Mouse (Mus musculus) layer of hippocampus, adult 18-20 months (tissue): ENCODE measurements at regions not wholly inside any gene's neighbourhood (a gene's known extent, or its start where the extent isn't known, plus 50 kb on each side); places are given as distances from the start of the nearest gene placed in this dataset.

Experiments
- DNase-seq, 2 experiments: peaks; one replicate each; pipeline ENCODE4 v3.0.0; 2022; ENCODE audit warnings: low spot score in 2 of 2

- no peak for DNase-seq
These were observed 715.5 kb downstream of the Fam181b start for GRCm38 (mm10) chr7:93795210-93795609.

DNA sequence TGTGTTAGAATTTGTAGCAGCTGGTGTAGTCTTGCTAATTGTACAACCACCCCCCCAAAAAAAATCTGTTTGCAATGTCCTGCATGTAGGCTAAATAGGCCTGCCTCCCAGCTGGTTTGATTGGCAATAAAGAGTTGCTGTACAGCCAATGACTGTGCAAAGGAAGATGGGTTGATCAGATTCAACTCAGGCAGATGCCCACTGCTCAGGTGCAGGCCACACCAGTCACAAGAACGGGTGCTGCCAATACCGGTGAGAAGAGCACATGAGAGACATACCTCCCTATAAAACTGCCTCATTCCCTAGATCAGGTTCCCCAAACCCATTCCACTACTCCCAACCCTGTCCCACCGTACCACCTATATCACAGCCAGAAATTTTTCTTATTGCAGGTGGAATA, 756.0 kb downstream of the Fam181b start:
- DNase-seq = no peak

DNA sequence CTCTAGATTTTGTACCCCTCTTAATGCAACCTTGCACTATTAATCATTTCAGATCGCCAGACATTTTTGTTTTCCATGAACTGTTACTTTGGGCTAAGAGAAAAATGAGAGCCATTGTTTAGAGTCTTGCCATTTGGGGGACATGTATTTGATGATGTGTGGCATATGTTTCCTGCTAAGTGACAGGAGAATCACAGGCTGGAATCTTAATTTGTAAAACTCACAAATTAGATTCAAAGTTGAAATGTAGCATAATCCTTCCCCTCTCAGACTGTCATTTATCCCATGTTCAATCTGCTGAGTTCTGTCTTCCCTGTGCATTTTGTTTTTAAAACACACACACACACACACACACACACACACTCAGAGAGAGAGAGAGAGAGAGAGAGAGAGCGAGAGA, 756.5 kb downstream of the Fam181b start:
- DNase-seq = no peak

DNA sequence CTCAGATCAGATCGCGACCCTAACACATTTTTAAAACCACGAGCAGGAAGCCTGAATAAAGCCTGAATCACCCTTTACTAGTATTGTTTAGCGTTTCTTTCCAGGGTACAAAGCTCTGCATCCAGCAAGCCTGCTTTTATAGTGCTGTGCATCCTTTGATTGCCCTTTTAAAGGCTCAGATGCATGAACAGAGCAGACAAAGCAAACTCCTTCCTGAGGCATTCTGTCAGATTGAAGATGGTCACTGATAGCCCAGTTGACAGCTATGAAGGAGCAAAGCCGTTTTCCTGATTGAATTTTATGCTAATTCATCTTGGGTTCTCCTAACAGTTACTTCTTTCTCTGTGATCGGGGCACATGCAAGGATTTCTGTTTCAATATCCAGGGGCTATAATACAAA, 775.4 kb downstream of the Fam181b start:
- no peak for DNase-seq

- DNase-seq = no peak
These were observed 814.0 kb downstream of the Fam181b start for GRCm38 (mm10) chr7:93893701-93894100.

DNA sequence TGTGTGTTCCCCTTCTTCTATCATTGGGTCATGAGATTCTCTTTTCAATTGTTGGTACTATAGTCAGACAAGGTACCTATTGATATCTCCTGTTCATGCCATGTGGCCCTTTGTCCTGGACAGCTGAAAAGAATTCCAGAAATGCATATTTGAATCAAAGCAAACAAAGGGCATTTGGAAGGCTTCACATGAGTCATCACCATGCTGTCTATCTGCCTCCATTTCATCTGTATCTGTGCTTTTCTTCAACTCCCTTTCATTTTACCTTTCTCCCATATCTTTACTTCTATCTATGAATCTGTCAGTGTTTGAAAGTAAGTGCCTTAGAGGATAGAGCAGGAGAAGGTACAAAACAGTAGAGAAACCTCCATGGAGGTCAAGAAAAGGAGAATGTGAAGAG, 817.3 kb downstream of the Fam181b start:
- no peak for DNase-seq

- no peak for DNase-seq
These were observed 823.1 kb downstream of the Fam181b start for GRCm38 (mm10) chr7:93902770-93903169.

GRCm38 (mm10) chr7:93936925-93937324, 857.3 kb downstream of the Fam181b start:
- DNase-seq = no peak

- peak in 1 of 2 experiments; percentile 25 for DNase-seq
These were observed 902.4 kb downstream of the Fam181b start for GRCm38 (mm10) chr7:93982103-93982502.

DNA sequence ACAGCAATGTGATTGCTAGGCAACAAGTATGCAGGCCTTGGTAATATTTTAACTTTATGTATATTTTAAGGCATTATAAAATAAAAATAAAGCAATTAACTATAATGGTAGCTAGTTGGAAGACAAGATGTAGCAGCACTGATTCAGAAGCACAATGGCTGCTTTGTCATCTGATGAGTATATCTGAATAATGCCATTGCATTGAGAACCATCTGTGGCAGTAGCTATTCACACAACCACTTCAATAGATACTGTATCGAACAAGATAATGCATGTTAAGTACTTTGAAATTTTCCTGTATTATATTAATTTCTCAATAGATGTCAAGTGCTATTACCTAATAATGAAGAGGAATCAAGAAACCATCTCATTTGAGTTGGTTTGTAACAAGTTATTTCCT, 923.1 kb downstream of the Fam181b start:
- DNase-seq = no peak

GRCm38 (mm10) chr7:94042466-94043030, 962.9 kb downstream of the Fam181b start:
- peak in 1 of 2 experiments; percentile 15 for DNase-seq

DNA sequence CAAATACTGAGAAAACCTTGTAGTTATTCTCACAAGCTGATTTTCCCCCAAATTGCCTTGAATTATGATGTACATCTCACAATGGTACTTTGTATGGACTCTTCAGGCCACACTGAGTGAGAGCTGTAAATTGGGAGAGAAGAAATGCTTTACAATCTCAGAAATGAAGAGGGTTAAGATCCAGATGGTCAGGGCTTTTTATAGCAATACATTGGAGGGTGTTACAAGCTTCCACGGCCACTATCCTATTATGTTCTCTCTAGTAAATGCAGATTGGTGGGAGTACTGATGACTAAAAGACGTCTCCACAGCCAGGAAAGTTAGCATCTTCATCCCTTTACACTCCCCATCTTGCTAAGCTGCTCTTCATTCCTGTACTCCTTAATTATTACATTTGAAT, 965.8 kb downstream of the Fam181b start:
- no peak for DNase-seq

GRCm38 (mm10) chr7:94046029-94046428, 966.4 kb downstream of the Fam181b start:
- DNase-seq = peak in 1 of 2 experiments; percentile 5

GRCm38 (mm10) chr7:94061814-94062545, 982.3 kb downstream of the Fam181b start:
- no peak for DNase-seq
